Mouse (Mus musculus) ES-E14 (cell line): ENCODE data around the gene Lpin1.

Source experiments
- CHD2 ChIP-seq: IDR thresholded peaks from 2 replicates; pipeline ENCODE4 v1.6.1; 2014; ENCODE audit warnings: mild to moderate bottlenecking, low read depth, low read length, inconsistent platforms
- MAFK ChIP-seq: IDR thresholded peaks from 2 replicates; pipeline ENCODE4 v1.6.1; 2014; ENCODE audit warnings: mild to moderate bottlenecking, low read depth, low read length, inconsistent platforms; ENCODE audit not compliant: insufficient read depth
- ZC3H11A ChIP-seq: IDR thresholded peaks from 2 replicates; pipeline ENCODE4 v1.6.1; 2012; ENCODE audit warnings: low read depth, mild to moderate bottlenecking, inconsistent platforms, low read length, borderline replicate concordance

DNA sequence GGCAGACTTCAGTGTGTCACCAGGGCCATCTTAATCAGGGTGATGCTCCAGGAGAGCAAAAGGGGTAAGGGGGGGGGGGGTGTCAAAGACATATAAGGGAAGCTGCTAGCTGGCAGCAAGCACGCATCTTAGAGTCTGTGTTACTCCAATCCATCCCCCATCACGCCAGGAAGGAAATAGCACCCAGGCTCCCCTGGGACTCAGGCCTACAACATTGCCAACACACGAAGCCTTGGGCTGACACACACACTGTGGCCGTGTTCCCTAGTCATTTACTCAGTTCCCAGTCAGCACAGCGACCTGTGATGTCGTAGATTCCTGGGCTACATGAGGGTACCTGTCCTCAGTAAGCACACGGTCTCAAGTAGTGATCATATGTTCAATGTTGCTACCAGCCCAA, 17.8 kb downstream of the Lpin1 start:
- no peak for TF ChIP-seq ZC3H11A
- TF ChIP-seq CHD2: no peak
- no peak for TF ChIP-seq MAFK
